Mouse (Mus musculus) right cerebral cortex, postnatal 10 days (tissue): Measurements from ENCODE around the gene Naa60.

Experiments used
- DNase-seq, 2 experiments: peaks; one replicate each; pipeline ENCODE4 v3.0.0; 2021; ENCODE audit warnings: low spot score in 2 of 2

Gene Naa60

GRCm38 (mm10) chr16:3885065-3885670 is 13.0 kb downstream of the Naa60 start:
- DNase-seq = no peak

DNA sequence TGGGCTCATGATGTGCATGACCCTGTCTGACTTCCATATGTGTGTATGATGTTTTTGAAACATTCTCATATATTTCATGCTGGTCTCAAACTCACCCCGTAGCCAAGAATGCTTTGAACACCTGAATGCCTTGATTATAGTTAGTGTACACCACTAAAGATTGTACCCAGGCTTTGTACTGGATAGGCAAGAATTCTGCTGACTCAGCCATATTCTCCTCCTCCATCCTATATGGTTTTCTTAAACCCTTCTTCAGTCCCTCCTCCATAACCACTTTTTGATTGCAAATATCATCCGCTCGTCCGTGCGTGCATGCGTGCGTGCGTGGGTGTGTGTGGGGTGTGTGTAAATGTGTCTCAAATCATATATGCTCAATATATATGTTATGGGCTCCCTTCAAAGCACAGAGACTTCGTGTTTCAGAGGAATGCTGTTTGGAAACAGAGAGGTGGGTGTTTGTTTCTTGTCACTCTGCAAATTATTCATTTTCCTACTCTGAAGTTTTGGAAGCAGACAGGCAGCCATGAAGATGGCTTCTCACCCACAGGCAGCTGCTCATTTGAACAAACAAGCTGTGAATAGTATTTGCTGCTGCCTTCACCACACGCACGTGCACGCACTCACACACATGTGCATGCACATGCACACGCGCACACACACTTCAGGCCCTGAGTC is 19.6 kb downstream of the Naa60 start:
- DNase-seq = no peak

- DNase-seq = no peak
These were observed 21.6 kb downstream of the Naa60 start for GRCm38 (mm10) chr16:3893739-3894138.

- no peak for DNase-seq
These were observed 23.1 kb downstream of the Naa60 start for GRCm38 (mm10) chr16:3895173-3895792.

- DNase-seq = no peak
These were observed 23.9 kb downstream of the Naa60 start for GRCm38 (mm10) chr16:3896046-3896445.

DNA sequence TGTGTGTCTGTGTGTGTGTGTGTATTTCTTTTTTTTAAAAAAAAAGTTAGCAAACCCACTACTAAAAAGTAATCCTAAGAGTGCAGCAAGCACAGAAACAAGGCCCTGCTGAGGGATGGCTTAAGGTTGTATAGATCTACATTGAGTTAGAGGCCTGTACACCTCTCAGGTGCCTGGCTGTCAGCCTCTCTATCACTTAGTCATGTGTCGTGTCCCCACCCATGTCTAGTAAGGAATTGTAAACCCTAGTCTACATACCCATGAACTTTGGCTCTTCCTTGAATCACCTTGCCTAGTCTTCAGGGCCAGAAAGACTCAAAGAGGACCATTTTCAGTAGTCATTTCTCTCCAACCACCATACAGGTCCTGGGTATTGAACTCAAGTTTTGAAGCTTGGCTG is 24.4 kb downstream of the Naa60 start:
- no peak for DNase-seq

GRCm38 (mm10) chr16:3907471-3907870 is 35.3 kb downstream of the Naa60 start:
- DNase-seq = no peak

GRCm38 (mm10) chr16:3908537-3909111 is 36.4 kb downstream of the Naa60 start, which contains the start of the genes 1700037C18Rik and Cluap1:
1700037C18Rik (minus strand) TSS chr16:3908689.
Cluap1 (plus strand) TSS chr16:3908801.
- DNase-seq = peak; percentile 96 to 97

DNA sequence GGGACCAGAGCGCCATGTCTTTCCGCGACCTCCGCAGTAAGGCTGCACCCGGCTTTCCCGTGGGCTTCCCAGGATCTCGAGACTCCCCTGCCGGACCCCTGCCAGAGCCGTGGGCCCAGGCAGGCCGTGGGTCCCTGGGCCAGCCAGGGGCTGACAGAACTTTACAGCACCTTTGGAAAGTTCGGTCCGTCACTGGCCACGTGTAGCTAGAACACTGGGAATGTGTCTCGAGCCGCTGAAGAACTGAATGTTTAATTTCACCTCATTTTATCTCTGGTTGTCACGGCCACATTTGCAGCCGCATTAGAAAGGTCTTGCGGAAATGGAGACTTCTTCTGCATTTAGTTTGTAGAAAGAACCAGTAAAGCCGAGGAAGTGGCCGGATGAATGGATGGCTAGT is 36.9 kb downstream of the Naa60 start:
- DNase-seq = no peak

GRCm38 (mm10) chr16:3920756-3921155 is 48.6 kb downstream of the Naa60 start:
- DNase-seq = no peak

- no peak for DNase-seq
These were observed 51.3 kb downstream of the Naa60 start for GRCm38 (mm10) chr16:3923515-3923914.

GRCm38 (mm10) chr16:3923966-3924365 is 51.8 kb downstream of the Naa60 start:
- DNase-seq = no peak

- no peak for DNase-seq
These were observed 56.4 kb downstream of the Naa60 start for GRCm38 (mm10) chr16:3928582-3928981.

DNA sequence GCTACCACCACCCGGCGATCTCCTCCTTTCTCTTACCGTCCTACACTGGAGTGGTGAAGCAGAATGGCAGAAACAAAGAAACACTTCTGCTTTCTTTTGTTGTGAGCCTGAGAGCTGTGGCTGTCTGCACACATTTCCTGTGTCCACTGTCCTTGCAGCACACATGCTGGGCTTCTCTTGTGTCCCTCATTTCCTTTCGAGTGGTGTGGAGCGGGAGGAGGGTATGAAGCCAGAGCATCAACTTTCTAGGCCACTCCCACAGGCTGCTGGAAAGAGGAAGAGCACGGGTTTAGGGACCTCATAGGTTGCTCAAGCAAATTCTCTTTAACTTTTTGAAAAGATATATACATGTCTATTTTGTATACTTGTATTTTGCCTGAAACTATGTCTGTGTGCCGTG is 57.0 kb downstream of the Naa60 start:
- DNase-seq = no peak

DNA sequence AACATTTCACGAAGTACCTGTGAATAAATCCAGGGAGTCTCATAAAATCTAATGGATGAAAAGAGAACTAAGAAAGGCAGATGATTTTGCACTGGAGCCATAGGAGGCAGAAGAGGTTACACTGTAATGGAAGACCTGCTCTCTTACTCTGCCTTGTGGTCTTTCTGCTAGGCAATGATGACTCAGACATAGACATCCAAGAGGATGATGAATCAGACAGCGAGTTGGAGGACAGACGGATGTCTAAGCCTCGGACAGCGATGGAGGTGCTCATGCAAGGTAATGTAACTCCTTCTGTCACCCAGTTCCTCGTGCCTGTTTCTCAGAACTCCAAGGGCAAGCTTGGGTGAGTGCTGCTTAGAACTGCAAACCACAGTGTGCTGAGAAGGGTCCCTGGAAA is 61.4 kb downstream of the Naa60 start:
- no peak for DNase-seq

DNA sequence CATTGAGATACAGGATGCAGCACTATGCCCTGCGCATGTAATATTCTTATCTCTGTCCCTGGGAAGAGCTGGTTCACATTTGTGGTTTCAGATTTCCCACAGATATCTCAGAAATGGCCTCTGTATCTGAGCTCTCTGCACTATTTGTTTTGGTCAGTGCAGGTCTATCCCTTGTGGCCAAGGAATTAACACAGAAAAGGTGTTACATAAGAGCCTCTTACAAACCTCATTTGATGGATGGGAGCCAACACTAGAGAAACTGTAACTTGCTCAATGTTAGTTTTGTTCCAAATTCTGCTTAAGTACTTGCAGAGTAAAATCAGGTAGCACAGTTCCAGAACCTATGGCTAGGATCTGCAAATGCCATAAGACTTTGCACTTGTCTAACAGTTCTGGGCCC is 61.9 kb downstream of the Naa60 start:
- no peak for DNase-seq

- DNase-seq = no peak
These were observed 62.5 kb downstream of the Naa60 start for GRCm38 (mm10) chr16:3934701-3935100.

DNA sequence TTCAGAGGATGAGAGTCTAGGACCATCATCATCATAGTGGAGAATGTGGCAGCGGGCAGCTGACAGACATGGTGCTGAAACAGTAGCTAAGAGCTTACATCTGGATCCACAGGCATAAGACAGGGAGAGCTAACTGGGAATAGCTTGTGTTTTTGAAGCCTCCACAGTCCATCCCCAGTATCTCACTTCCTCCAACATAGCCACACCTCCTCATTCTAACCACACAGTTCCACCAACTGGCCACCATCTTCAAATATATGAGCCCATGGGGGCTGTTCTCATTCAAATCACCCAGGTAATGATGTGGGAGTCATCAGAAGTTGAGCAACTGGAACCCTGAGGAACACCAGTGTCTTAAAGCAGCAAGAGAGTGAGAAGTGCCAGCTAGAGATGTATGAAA is 79.0 kb downstream of the Naa60 start:
- no peak for DNase-seq
